ENCODE assay signal across 8 mouse cellular contexts in the genomic region with DNA sequence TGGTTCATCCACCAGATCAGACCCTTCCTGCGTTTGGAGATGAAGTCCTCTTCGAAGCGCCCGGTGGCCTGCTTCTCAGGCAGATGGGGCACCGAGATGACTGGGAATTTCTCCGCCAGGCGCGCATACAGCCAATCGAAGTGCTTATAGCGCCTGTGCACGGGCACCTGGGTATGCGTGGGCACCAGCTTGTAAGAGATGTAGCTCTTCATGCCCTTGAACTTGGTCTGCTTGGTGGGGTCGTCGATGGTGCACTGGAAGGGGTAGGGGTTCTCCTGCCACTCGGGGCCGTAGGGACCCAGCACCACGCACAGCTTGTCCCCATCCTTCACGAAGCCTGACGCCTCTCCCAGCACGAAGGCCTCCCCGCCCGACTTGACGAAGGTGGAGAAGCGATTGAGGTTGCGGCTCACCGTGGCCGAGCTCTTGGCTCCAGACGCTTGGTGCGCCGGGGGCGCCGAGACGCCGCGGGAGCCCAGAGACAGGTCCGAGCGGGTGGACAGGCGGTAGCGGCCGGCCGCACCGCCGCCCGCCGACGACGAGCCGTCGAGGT. TPM values are rescaled to one million over a fixed set of nuclear protein-coding genes. Genes with fewer than 3 reads are reported as not detected.
DNase-seq lines count a peak whose midpoint lies in the region; ATAC-seq and TF ChIP-seq lines count a peak whose summit lies in the region.

No protein-coding gene starts in this region.

- peaks cover 32% of the 10 kb centered on the region for H3K27me3 ChIP-seq in E14TG2a.4 (ENCODE audit: insufficient read depth, low read length)
- no peaks in the 10 kb centered on the region for H3K27me3 ChIP-seq in embryonic facial prominence, embryonic 12.5 days
- H3K27me3 ChIP-seq in hindbrain, postnatal 0 days (ENCODE audit: insufficient read depth, low read length), result no peaks in the 10 kb centered on the region
- no peaks in the 10 kb centered on the region for H3K27me3 ChIP-seq in midbrain, embryonic 10.5 days (ENCODE audit: low read depth, poor library complexity, severe bottlenecking)

- WGBS in embryonic facial prominence, embryonic 12.5 days, result 7% methylated on average over 42 of the region's 49 CpGs
- WGBS in hindbrain, postnatal 0 days, result 11% methylated on average over 38 of the region's 49 CpGs
- WGBS in midbrain, embryonic 10.5 days, result 14% methylated on average over 49 of the region's 49 CpGs

- TF ChIP-seq CTCF in E14TG2a.4 (conservative IDR thresholded peaks at IDR 0.05; ENCODE audit: low read length), result no peak
- TF ChIP-seq CTCF in hindbrain, postnatal 0 days (IDR thresholded peaks at IDR 0.05; ENCODE audit: low read depth), result no peak

- H3K4me3 ChIP-seq in E14TG2a.4 (replicated peaks; ENCODE audit: low read length), result peak overlapping the region; percentile 94
- H3K4me3 ChIP-seq in embryonic facial prominence, embryonic 12.5 days, result peak overlapping the region; percentile 94
- H3K4me3 ChIP-seq in hindbrain, postnatal 0 days (ENCODE audit: low read length), result peak overlapping the region; percentile 86
- peak overlapping the region; percentile 79 for H3K4me3 ChIP-seq in midbrain, embryonic 10.5 days

- peak overlapping the region; percentile 94 for H3K9ac ChIP-seq in embryonic facial prominence, embryonic 12.5 days
- peak overlapping the region; percentile 89 for H3K9ac ChIP-seq in hindbrain, postnatal 0 days (replicated peaks; ENCODE audit: low read length)

- no peaks in the 10 kb centered on the region for H3K9me3 ChIP-seq in E14TG2a.4 (ENCODE audit: low read length)
- H3K9me3 ChIP-seq in embryonic facial prominence, embryonic 12.5 days, result no peaks in the 10 kb centered on the region
- no peaks in the 10 kb centered on the region for H3K9me3 ChIP-seq in hindbrain, postnatal 0 days (ENCODE audit: low read length)
- H3K9me3 ChIP-seq in midbrain, embryonic 10.5 days (replicated peaks), result no peaks in the 10 kb centered on the region

- H3K36me3 ChIP-seq in E14TG2a.4 (ENCODE audit: insufficient read depth, low read length), result peaks cover 32% of the 10 kb centered on the region
- H3K36me3 ChIP-seq in embryonic facial prominence, embryonic 12.5 days, result 0 out of 2 replicates have a peak, but pooled peaks cover 2% of the 10 kb centered on the region
- no peaks in the 10 kb centered on the region for H3K36me3 ChIP-seq in hindbrain, postnatal 0 days (ENCODE audit: insufficient read depth, low read length)
- H3K36me3 ChIP-seq in midbrain, embryonic 10.5 days, result peaks cover 14% of the 10 kb centered on the region

- peak overlapping the region; percentile 95 for H3K4me2 ChIP-seq in embryonic facial prominence, embryonic 12.5 days (replicated peaks)
- H3K4me2 ChIP-seq in hindbrain, postnatal 0 days (ENCODE audit: low read depth, low read length), result peak overlapping the region; percentile 89

- H3K4me1 ChIP-seq in E14TG2a.4 (replicated peaks; ENCODE audit: low read depth, low read length), result peaks cover 63% of the 10 kb centered on the region
- H3K4me1 ChIP-seq in embryonic facial prominence, embryonic 12.5 days, result peaks cover 49% of the 10 kb centered on the region
- peaks cover 30% of the 10 kb centered on the region for H3K4me1 ChIP-seq in hindbrain, postnatal 0 days (ENCODE audit: insufficient read depth, low read length)
- peaks cover 61% of the 10 kb centered on the region for H3K4me1 ChIP-seq in midbrain, embryonic 10.5 days

- intact Hi-C loops in gastrocnemius, postnatal 36 days (cut with DNase I), result loop anchor here (5.0 to 10.0 kb wide), 3 partner anchors 280 to 573 kb away; a partner anchor contains a TSS

- peak overlapping the region; percentile 90 for H3K27ac ChIP-seq in embryonic facial prominence, embryonic 12.5 days
- H3K27ac ChIP-seq in hindbrain, postnatal 0 days, result peak overlapping the region; percentile 96
- H3K27ac ChIP-seq in midbrain, embryonic 10.5 days (replicated peaks), result peak overlapping the region; percentile 95

- ATAC-seq in embryonic facial prominence, embryonic 12.5 days (ENCODE audit: insufficient number of reproducible peaks, insufficient read depth, low FRiP score, low TSS enrichment), result no peak
- peak; percentile 9; the same call in 1 of the 2 replicates for ATAC-seq in hindbrain, postnatal 0 days

- peak; percentile 95 for DNase-seq in heart, adult 11 months
- no peak for DNase-seq in heart, adult 9 months (ENCODE audit: low spot score in 2 of 2)
- peak; percentile 42 for DNase-seq in hindbrain, postnatal 0 days (ENCODE audit: low spot score)
- no peak for DNase-seq in midbrain, embryonic 10.5 days (ENCODE audit: low spot score)
- peak; percentile 41 for DNase-seq in thymus, postnatal 25 days
- DNase-seq in gastrocnemius, postnatal 36 days, result no peak

RNA-seq across cellular contexts. Expression of a gene that starts 0.9 kb away (rescaled TPM):
- 42.2 and 44.6 TPM in 2 replicates for polyA plus RNA-seq in embryonic facial prominence, embryonic 12.5 days (2016; fragmentation: Nextera tagmentation; extraction: Ambion mirVana)
- total RNA-seq in hindbrain, postnatal 0 days (2014; rRNA removed), result 38.2 and 44.4 TPM in 2 replicates
- 11.1 and 11.5 TPM in 2 replicates for polyA plus RNA-seq in hindbrain, postnatal 0 days (2015; fragmentation: Nextera tagmentation; extraction: Ambion mirVana)
- polyA plus RNA-seq in midbrain, embryonic 10.5 days (2016; fragmentation: Nextera tagmentation; extraction: Ambion mirVana), result 12.3 and 13.0 TPM in 2 replicates
- total RNA-seq in gastrocnemius, postnatal 36 days (2021), result 1 to 10 TPM; 9.3 TPM

RNA-seq across cellular contexts. Expression of a gene that starts 46.1 kb away (rescaled TPM):
- polyA plus RNA-seq in embryonic facial prominence, embryonic 12.5 days (2016; fragmentation: Nextera tagmentation; extraction: Ambion mirVana), result 2.3 TPM in 2 replicates
- 0.21 and 0.47 TPM in 2 replicates for total RNA-seq in hindbrain, postnatal 0 days (2014; rRNA removed)
- 0.55 and 1.1 TPM in 2 replicates for polyA plus RNA-seq in hindbrain, postnatal 0 days (2015; fragmentation: Nextera tagmentation; extraction: Ambion mirVana)
- not detected in 2 replicates for polyA plus RNA-seq in midbrain, embryonic 10.5 days (2016; fragmentation: Nextera tagmentation; extraction: Ambion mirVana)
- 10 to 100 TPM; 40.3 to 40.8 TPM for total RNA-seq in gastrocnemius, postnatal 36 days (2021)

Comparison
In these comparisons a context has a peak if more than half of its experiments do, and no peak if none do; other contexts are left out.
1. DNase-seq: peak in heart, adult 11 months (single experiment), hindbrain, postnatal 0 days (single experiment) and thymus, postnatal 25 days (single experiment); none in heart, adult 9 months (0 of 2), midbrain, embryonic 10.5 days (single experiment) and gastrocnemius, postnatal 36 days (0 of 2).
2. Peak in every context shown above with its lines, with median percentiles within 50 percentile points of each other: H3K4me3 ChIP-seq and H3K27ac ChIP-seq.